Mouse (Mus musculus) stomach, postnatal 0 days (tissue): Measurements from ENCODE around the gene Heatr5b.

ENCODE experiments used
- CTCF ChIP-seq: IDR thresholded peaks from 2 replicates; pipeline ENCODE4 v1.5.1; 2016; ENCODE audit warnings: antibody characterized with exemption, low read depth, mild to moderate bottlenecking, moderate library complexity
- EP300 ChIP-seq: optimal IDR thresholded peaks from 2 replicates; pipeline ENCODE3; 2016; ENCODE audit warnings: antibody characterized with exemption

DNA sequence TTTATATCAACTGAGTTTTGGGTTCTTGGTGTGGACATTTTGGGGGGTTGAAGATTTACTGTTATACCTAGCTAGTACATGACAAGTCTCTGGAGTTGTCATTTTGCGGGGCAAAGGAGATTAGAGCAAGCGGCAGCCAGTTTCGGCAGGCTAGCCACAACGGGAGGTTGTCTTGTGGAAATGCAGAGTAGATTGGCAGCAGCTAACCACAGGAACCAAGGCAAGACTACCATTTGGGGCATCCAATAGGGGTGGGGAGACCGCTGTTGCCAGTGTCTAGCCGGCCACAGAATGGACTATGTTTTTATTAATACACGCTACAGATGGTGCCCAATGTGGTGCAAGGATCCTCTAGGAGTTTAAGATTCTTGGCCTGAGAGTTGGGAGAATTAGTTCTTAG lies 126.7 kb downstream of the Heatr5b start:
- TF ChIP-seq CTCF (no peak), EP300 (no peak)
